Mouse (Mus musculus) heart, adult 18-20 months (tissue): Measurements from ENCODE around the gene Olfr448. TPM values are rescaled to one million over a fixed set of nuclear protein-coding genes. Genes with fewer than 3 reads are reported as not detected.
A peak's percentile ranks its signal among the peaks of the same experiment; 100 is the strongest.

Experiments
- DNase-seq, 2 experiments: peaks; one replicate each; pipeline ENCODE4 v3.0.0; 2021 to 2022; ENCODE audit warnings: mixed read lengths in 1 of 2
- long read RNA-seq, 2 experiments: library from polyadenylated mRNA; stranded (forward); transcript quantifications; one replicate each; pipeline ENCODE4 v2.0.0; 2021
- total RNA-seq, 2 experiments: library from RNA; stranded (reverse); gene quantifications; 2 replicates each; pipeline ENCODE4 v1.2.3; 2021

Olfr448 gene
- not detected for total RNA-seq
- long read RNA-seq, experiment 1 = 0 reads
- long read RNA-seq, experiment 2 = 0 reads

GRCm38 (mm10) chr6:42890141-42890540 lies at the start of gene Olfr448:
Gene Olfr448 (plus strand): TSS chr6:42890441.
- no peak for DNase-seq

- DNase-seq = peak; percentile 12 to 61
These were observed 29.9 kb upstream of the Olfr448 start for GRCm38 (mm10) chr6:42860222-42860819.

GRCm38 (mm10) chr6:42869695-42870094 lies 20.5 kb upstream of the Olfr448 start:
- no peak for DNase-seq

GRCm38 (mm10) chr6:42876323-42876722 lies 13.9 kb upstream of the Olfr448 start:
- no peak for DNase-seq

GRCm38 (mm10) chr6:42900345-42900744 lies 10.1 kb downstream of the Olfr448 start:
- DNase-seq = no peak

- no peak for DNase-seq
These were observed 18.3 kb downstream of the Olfr448 start, which contains the start of gene Olfr447 for GRCm38 (mm10) chr6:42908578-42908977. Gene Olfr447 (plus strand): TSS chr6:42908878.

GRCm38 (mm10) chr6:42921077-42921476 lies 30.8 kb downstream of the Olfr448 start, which contains the start of gene Olfr446:
Gene Olfr446 (plus strand): TSS chr6:42921377.
- DNase-seq = no peak

Other genes with a start within 250 kb of the Olfr448 start
- 1 to 10 TPM; 2.8 to 5.0 TPM for gene Tcaf2, start 245.2 kb upstream of the Olfr448 start, total RNA-seq
- 1 to 10 TPM; 7.4 to 8.1 TPM for gene Tcaf1, start 180.4 kb upstream of the Olfr448 start, total RNA-seq
- gene Olfr453, start 151.1 kb upstream of the Olfr448 start, total RNA-seq = not detected
- not detected for gene Olfr38, start 134.0 kb upstream of the Olfr448 start, total RNA-seq
- not detected for gene Olfr452, start 105.3 kb upstream of the Olfr448 start, total RNA-seq
- not detected for gene Olfr450, start 78.5 kb upstream of the Olfr448 start, total RNA-seq
- not detected for gene Olfr449, start 56.1 kb upstream of the Olfr448 start, total RNA-seq
- gene Olfr447, start 18.4 kb downstream of the Olfr448 start, total RNA-seq = not detected
- gene Olfr446, start 30.9 kb downstream of the Olfr448 start, total RNA-seq = not detected
- not detected for gene Olfr444, start 58.6 kb downstream of the Olfr448 start, total RNA-seq
- not detected for gene Olfr441, start 215.9 kb downstream of the Olfr448 start, total RNA-seq